Mouse (Mus musculus) heart, postnatal 0 days (tissue): Measurements from ENCODE around the gene Tmem52b. TPM values are rescaled to one million over a fixed set of nuclear protein-coding genes. Genes with fewer than 3 reads are reported as not detected.

Experiments used
- ATAC-seq: fragments of 200-750 bp; cut with Nextera tagmentation; 2 replicates; pipeline ENCODE4 v1.8.0; 2017; ENCODE audit warnings: low read depth, moderate number of reproducible peaks, moderate library complexity; ENCODE audit not compliant: insufficient read depth
- DNase-seq: peaks from one replicate; pipeline ENCODE4 v3.0.0-alpha.2; 2016; ENCODE audit warnings: low spot score
- H3K27ac ChIP-seq: fragments of 300-500 bp; sonication (generic); 2 replicates; pipeline ENCODE4 v1.5.1; 2014; ENCODE audit warnings: low read depth, mild to moderate bottlenecking
- H3K27me3 ChIP-seq: fragments of 300-500 bp; sonication (generic); 2 replicates; pipeline ENCODE4 v1.6.1; 2014; ENCODE audit warnings: low read length, mixed read lengths; ENCODE audit not compliant: control insufficient read depth, insufficient read depth
- H3K36me3 ChIP-seq: fragments of 300-500 bp; sonication (generic); replicated peaks from 2 replicates; pipeline ENCODE4 v1.6.1; 2014; ENCODE audit warnings: low read length, mixed read lengths; ENCODE audit not compliant: control insufficient read depth, insufficient read depth
- H3K4me1 ChIP-seq: fragments of 300-500 bp; sonication (generic); 2 replicates; pipeline ENCODE4 v1.6.1; 2014; ENCODE audit warnings: antibody characterized with exemption; ENCODE audit not compliant: control insufficient read depth, insufficient read depth
- H3K4me2 ChIP-seq: fragments of 300-500 bp; sonication (generic); 2 replicates; pipeline ENCODE4 v1.6.1; 2014; ENCODE audit warnings: low read depth, mild to moderate bottlenecking, low read length, moderate library complexity
- H3K4me3 ChIP-seq: fragments of 300-500 bp; sonication (generic); 2 replicates; pipeline ENCODE4 v1.5.1; 2014; ENCODE audit warnings: low read depth, low read length
- H3K9ac ChIP-seq: fragments of 300-500 bp; sonication (generic); replicated peaks from 2 replicates; pipeline ENCODE4 v1.6.1; 2014; ENCODE audit warnings: low read depth, low read length, mixed read lengths
- H3K9me3 ChIP-seq: fragments of 300-500 bp; sonication (generic); replicated peaks from 2 replicates; pipeline ENCODE4 v1.6.1; 2016; ENCODE audit warnings: low read length; ENCODE audit not compliant: control insufficient read depth
- CTCF ChIP-seq: IDR thresholded peaks from 2 replicates; pipeline ENCODE4 v1.5.1; 2016; ENCODE audit warnings: antibody characterized with exemption, control low read depth, low read depth
- EP300 ChIP-seq: IDR thresholded peaks from 2 replicates; pipeline ENCODE4 v1.6.1; 2016; ENCODE audit warnings: antibody characterized with exemption, low read depth
- WGBS: fragments of 180-500 bp; shearing (Covaris S2); extraction: QIAGEN DNeasy Blood & Tissue Kit; methylation state at CpG from one replicate; pipeline ENCODE4 v1.1.7; 2014; 5-methylcytosine and 5-hydroxymethylcytosine counted together
- polyA plus RNA-seq: library from polyadenylated mRNA; unstranded; fragments of >200 nt; fragmentation: Nextera tagmentation; extraction: Ambion mirVana; gene quantifications from 2 replicates; pipeline ENCODE4 v1.2.1, GENCODE M21; 2015
- total RNA-seq: library from RNA; depleted of rRNA; stranded (reverse); fragments of >200 nt; gene quantifications from 2 replicates; pipeline ENCODE4 v1.2.3, GENCODE M21; 2014; ENCODE audit warnings: low replicate concordance

Gene Tmem52b
- total and polyA plus RNA-seq, 2 experiments from 2014 or later, result not detected

DNA sequence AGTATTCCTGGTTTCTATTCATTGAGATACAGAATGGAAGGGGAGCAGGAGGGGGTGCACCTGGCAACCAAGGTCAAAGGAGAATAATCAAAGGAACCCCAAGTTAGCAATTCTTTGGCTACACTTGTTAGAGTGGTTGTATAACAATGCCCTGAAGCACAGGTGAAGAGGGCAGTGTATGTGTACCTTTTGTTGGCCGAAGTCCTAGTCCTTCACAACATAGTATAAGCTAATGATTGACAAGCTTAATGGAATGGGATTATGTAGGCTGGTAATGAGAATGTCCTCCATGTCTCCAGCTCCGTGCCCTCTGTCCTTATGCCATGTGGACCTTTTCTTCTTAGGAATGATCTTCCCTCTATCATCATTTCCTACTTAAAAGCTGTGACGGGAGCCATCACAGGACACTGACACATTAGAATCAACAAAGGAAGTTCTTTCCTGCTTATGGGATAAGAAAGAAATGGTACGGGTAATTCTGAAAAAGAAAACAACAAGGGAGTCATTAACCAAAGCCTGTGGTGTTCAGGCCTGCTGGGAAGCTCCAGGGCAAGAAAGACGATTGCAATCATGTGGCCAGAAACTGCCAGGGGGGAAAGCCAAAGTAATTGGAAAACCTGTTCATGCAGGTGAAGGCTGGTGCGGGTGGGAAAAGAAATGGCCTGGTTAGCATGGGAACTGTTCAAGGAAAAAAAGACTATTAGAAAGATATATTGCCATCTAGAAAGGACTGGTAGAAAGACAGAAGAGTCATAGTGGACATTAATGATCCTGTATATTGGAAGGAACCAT is 2.0 kb upstream of the Tmem52b start:
- TF ChIP-seq CTCF (no peak), EP300 (no peak)
- 59% methylated on average over 6 of the region's 6 CpGs for WGBS
- DNase-seq (no peak), ATAC-seq (no peak)
- no peak overlapping the region for H3K27ac ChIP-seq
- no peak overlapping the region for H3K9ac ChIP-seq
- no peak overlapping the region for H3K4me2 ChIP-seq
- H3K27me3 ChIP-seq, result no peaks in the 10 kb centered on the region
- no peaks in the 10 kb centered on the region for H3K9me3 ChIP-seq
- H3K36me3 ChIP-seq, result no peaks in the 10 kb centered on the region
- H3K4me1 ChIP-seq, result no peaks in the 10 kb centered on the region
- no peak overlapping the region for H3K4me3 ChIP-seq

DNA sequence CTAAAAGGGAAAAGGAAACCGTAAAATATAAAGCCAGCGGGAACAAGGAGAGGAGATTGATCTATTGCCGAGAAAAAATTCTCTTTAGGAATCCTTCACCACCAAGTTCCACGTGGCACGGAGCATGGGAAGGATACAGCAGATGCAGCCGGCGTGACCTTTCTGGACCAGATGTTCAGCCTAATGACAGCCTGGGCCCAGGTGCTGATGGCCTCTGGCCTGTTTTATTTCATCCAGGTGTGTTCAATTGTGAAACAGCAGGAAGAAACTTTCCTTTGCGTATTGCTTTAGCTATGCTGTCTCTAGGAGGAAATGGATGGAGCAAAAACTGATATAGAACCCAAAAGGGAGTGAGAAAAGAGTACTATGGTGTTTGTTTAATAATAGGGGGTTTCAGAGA is 513 bp downstream of the Tmem52b start:
- ATAC-seq, result no peak
- H3K27ac ChIP-seq, result no peak overlapping the region
- no peak for TF ChIP-seq EP300
- no peak for TF ChIP-seq CTCF
- H3K9ac ChIP-seq, result no peak overlapping the region
- WGBS, result 63% methylated on average over 8 of the region's 8 CpGs
- no peaks in the 10 kb centered on the region for H3K4me1 ChIP-seq
- no peak for DNase-seq
- no peak overlapping the region for H3K4me2 ChIP-seq
- no peaks in the 10 kb centered on the region for H3K36me3 ChIP-seq
- no peaks in the 10 kb centered on the region for H3K27me3 ChIP-seq
- H3K4me3 ChIP-seq, result no peak overlapping the region
- H3K9me3 ChIP-seq, result no peaks in the 10 kb centered on the region

DNA sequence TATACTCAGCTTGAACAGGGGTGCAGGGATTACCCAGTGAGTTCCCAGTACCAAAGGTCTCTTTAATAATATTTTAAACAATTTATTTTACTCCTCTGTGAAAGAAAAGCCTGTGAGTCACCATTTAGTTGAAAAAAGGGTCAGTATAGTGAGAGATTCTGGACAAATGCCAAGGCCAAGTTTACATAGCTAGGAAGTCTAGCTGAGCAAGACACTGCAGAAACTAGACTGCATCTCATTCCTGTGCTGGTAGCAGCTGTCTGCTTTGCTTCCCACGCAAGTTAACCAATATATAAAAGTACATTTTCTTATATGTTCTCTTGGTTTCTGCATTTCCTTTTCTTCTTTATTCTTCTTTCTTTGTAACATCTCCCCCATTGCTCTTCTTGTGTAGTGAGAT is 1.1 kb downstream of the Tmem52b start:
- Histone ChIP-seq H3K27me3 (no peaks in the 10 kb centered on the region), H3K4me3 (no peak overlapping the region), H3K4me1 (no peaks in the 10 kb centered on the region), H3K36me3 (no peaks in the 10 kb centered on the region), H3K9me3 (no peaks in the 10 kb centered on the region), H3K9ac (no peak overlapping the region), H3K4me2 (no peak overlapping the region), H3K27ac (no peak overlapping the region)
- peak; percentile 47 for DNase-seq
- ATAC-seq, result no peak
- WGBS, result 47% methylated on average over 1 of the region's 1 CpGs
- TF ChIP-seq CTCF, result no peak
- no peak for TF ChIP-seq EP300

DNA sequence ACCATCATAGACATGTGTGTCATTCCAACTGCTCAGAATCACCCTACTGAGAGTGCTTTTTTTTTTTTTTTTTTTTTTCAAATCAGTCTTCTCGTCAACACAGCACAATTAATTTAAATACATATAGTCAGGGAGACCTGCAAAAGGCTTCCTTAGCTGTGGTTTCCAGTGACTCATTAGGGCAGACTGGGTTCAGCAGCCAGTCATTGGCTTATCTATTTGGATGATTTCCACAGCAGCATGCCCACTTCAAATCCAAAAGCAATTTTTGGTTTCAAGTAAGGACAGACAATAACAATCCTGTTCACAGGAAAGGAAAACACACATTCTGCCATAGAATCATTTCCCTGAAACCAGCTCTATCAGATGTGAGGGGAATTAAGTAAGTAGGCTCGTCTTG is 2.0 kb downstream of the Tmem52b start:
- no peak for DNase-seq
- TF ChIP-seq EP300 (no peak), CTCF (no peak)
- H3K9me3 ChIP-seq, result no peaks in the 10 kb centered on the region
- H3K4me2 ChIP-seq, result no peak overlapping the region
- H3K36me3 ChIP-seq, result no peaks in the 10 kb centered on the region
- WGBS, result 41% methylated on average over 2 of the region's 2 CpGs
- no peaks in the 10 kb centered on the region for H3K4me1 ChIP-seq
- no peak overlapping the region for H3K4me3 ChIP-seq
- H3K27ac ChIP-seq, result no peak overlapping the region
- H3K27me3 ChIP-seq, result no peaks in the 10 kb centered on the region
- ATAC-seq, result no peak
- no peak overlapping the region for H3K9ac ChIP-seq

DNA sequence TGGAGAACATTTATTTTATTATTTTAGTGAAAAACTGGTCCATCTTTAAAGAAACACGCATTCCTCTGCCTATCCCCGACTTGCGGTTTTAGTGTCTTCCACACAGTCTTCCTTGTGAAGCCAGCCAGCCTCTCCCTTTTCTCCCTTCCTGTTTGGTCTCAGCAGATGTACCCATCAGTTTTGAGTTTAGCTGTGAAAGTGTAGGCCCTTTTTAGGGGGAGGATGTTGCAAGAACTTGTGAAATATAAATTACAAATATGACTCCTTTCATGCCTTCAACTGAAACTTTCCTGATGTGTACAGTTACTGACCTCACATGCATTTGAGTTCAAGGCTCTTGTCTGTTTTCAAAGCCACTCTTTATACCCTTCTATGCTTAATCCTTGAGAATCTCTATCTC is 2.7 kb downstream of the Tmem52b start:
- no peak overlapping the region for H3K4me2 ChIP-seq
- ATAC-seq, result no peak
- TF ChIP-seq CTCF (no peak), EP300 (no peak)
- no peak overlapping the region for H3K27ac ChIP-seq
- no peaks in the 10 kb centered on the region for H3K4me1 ChIP-seq
- no peaks in the 10 kb centered on the region for H3K9me3 ChIP-seq
- DNase-seq, result no peak
- no peak overlapping the region for H3K9ac ChIP-seq
- no peaks in the 10 kb centered on the region for H3K27me3 ChIP-seq
- H3K36me3 ChIP-seq, result no peaks in the 10 kb centered on the region
- no peak overlapping the region for H3K4me3 ChIP-seq
- 73% methylated on average over 3 of the region's 3 CpGs for WGBS

DNA sequence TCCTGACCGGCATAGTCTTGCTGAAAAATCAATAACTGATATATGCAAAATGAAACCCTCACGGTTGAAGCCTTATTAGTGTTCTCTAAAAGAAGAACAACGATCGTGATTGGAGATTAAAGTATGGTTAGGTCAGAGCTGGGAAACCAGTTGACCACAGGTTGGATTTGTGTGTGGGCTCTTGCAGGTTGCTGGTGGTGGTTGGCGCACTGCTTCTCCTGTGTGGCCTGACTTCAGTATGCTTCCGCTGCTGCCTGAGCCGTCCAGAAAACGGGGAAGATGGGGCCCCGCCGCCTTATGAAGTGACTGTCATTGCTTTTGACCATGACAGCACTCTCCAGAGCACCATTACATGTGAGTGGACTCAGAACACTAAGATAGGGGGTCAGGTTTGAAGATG is 4.0 kb downstream of the Tmem52b start:
- no peaks in the 10 kb centered on the region for H3K4me1 ChIP-seq
- H3K9ac ChIP-seq, result no peak overlapping the region
- H3K4me3 ChIP-seq, result no peak overlapping the region
- no peaks in the 10 kb centered on the region for H3K9me3 ChIP-seq
- 85% methylated on average over 10 of the region's 10 CpGs for WGBS
- no peak overlapping the region for H3K4me2 ChIP-seq
- no peaks in the 10 kb centered on the region for H3K27me3 ChIP-seq
- ATAC-seq, result no peak
- TF ChIP-seq CTCF (no peak), EP300 (no peak)
- DNase-seq, result no peak
- H3K36me3 ChIP-seq, result no peaks in the 10 kb centered on the region
- no peak overlapping the region for H3K27ac ChIP-seq
